Mouse (Mus musculus) liver, adult 2 months (tissue): ENCODE measurements around the gene Adamts17.

Experiments
- CTCF ChIP-seq: fragments of 200-500 bp; IDR thresholded peaks from 2 replicates; pipeline ENCODE4 v1.5.1; 2011; ENCODE audit warnings: low read depth, low read length, control low read depth
- POLR2A ChIP-seq: fragments of 200-500 bp; IDR thresholded peaks from 2 replicates; pipeline ENCODE4 v1.6.1; 2011; ENCODE audit warnings: low read length, control low read depth; ENCODE audit not compliant: insufficient read depth; ENCODE audit errors: extremely low read depth

DNA sequence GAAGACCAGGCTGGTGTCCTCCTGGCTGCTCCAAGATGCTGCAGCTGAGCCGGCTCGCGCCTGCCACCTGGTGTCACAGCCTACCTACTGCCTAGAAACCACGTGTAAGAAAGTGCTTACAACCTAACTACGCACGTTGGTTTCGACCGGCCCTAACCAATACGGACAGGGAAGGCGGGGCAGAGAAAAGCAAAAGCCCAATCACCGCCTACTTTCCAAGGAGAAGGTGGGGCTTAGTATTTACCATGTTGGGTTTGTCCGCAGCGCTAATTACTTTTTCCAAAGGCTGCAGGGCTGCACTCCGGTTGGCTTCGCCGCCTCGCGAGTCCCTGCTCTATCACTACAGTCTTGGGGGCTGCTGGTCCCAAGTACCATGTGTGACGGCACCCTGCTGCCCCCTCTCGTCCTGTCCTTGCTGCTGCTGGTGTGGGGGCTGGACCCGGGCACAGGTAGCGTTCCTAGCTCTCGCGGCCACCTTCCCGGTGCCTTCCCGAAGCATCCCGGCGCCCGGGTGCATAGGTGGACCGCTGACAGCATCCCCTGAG is at the start of gene Adamts17:
- TF ChIP-seq POLR2A = 0 out of 2 replicates have a peak, but pooled peaks have one; percentile 32
- peak; percentile 98 for TF ChIP-seq CTCF
